Mouse (Mus musculus): ENCODE measurements around the gene Tuba1c.

DNA sequence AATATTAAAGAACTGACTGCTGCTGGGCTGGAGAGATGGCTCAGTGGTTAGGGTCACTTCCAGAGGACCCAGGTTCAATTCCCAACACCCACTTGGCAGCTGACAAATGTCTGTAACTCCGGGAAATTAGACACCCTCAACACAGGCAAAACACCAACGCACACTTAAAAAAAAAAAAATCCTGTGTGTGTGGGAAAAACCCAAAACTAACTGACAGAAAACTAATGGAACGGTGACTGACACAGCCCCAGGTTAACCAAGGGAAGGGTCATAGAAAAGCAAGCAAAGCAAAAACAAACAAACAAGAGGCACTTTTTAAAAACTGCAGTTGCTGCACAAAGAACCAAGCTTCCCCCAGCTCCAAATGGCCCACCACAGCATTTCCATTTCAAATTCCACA is 17.7 kb upstream of the Tuba1c start:
- TF ChIP-seq POLR2A (IDR thresholded peaks at IDR 0.05; ENCODE audit: extremely low read depth, insufficient read depth, low read length) (no peak), CTCF (IDR thresholded peaks at IDR 0.05; ENCODE audit: extremely low read depth, insufficient read depth, low read length) (no peak)

Measured in cortical plate, adult 2 months (tissue).